Mouse (Mus musculus) effector memory CD4-positive, alpha-beta T cell, adult 7 months (primary cell): Measurements from ENCODE around the gene Pla2g10. TPM values are rescaled to one million over a fixed set of nuclear protein-coding genes. Genes with fewer than 3 reads are reported as not detected.

ENCODE experiments used
- polyA plus RNA-seq: library from polyadenylated mRNA; unstranded; fragments of 100-300 nt; shearing (Covaris generic); gene quantifications from one replicate; pipeline ENCODE4 v1.2.1, GENCODE M21; 2017

Pla2g10 gene
- 0.62 TPM for polyA plus RNA-seq

GRCm38 (mm10) chr16:13730285-13731255 lies at the start of gene Pla2g10:
Pla2g10 (minus strand) TSS chr16:13730983.

GRCm38 (mm10) chr16:13671685-13672385 lies 58.9 kb downstream of the Pla2g10 start, which contains the start of the genes Bfar and 3110001I22Rik:
Bfar (plus strand) TSS chr16:13671858.
3110001I22Rik (plus strand) TSS chr16:13671929.

GRCm38 (mm10) chr16:13667878-13668343 lies 62.9 kb downstream of the Pla2g10 start, which contains the start of gene Parn:
Parn (minus strand) TSS chr16:13668170.

Other genes with a start within 250 kb of the Pla2g10 start
- 37.4 TPM for gene Parn, start 62.8 kb downstream of the Pla2g10 start, polyA plus RNA-seq
- gene Bfar, start 59.1 kb downstream of the Pla2g10 start, polyA plus RNA-seq = 49.3 TPM
- gene 3110001I22Rik, start 59.1 kb downstream of the Pla2g10 start, polyA plus RNA-seq = 25.3 TPM
- gene Rrn3, start 49.7 kb upstream of the Pla2g10 start, polyA plus RNA-seq = 41.4 TPM
- 99.5 TPM for gene Ntan1, start 87.9 kb upstream of the Pla2g10 start, polyA plus RNA-seq
- 46.6 TPM for gene Pdxdc1, start 172.1 kb upstream of the Pla2g10 start, polyA plus RNA-seq
- 2.6 TPM for gene Mpv17l, start 172.2 kb upstream of the Pla2g10 start, polyA plus RNA-seq